Mouse (Mus musculus) induced T-regulatory cell, adult 2 months (primary cell): ENCODE results near the gene Ak7.

Experiments
- DNase-seq: peaks from one replicate; pipeline ENCODE4 v3.0.0-alpha.2; 2012; ENCODE audit warnings: low read depth

The Ak7 gene

GRCm38 (mm10) chr12:105786113-105786512, 80.3 kb downstream of the Ak7 start:
- DNase-seq, result no peak

GRCm38 (mm10) chr12:105787626-105788025, 81.8 kb downstream of the Ak7 start:
- DNase-seq, result no peak

GRCm38 (mm10) chr12:105789885-105790284, 84.1 kb downstream of the Ak7 start:
- DNase-seq, result no peak

- DNase-seq, result no peak
Measured at GRCm38 (mm10) chr12:105794896-105795295, 89.1 kb downstream of the Ak7 start.

GRCm38 (mm10) chr12:105798001-105798400, 92.2 kb downstream of the Ak7 start:
- DNase-seq, result no peak

GRCm38 (mm10) chr12:105805790-105806189, 100.0 kb downstream of the Ak7 start:
- DNase-seq, result no peak

GRCm38 (mm10) chr12:105806205-105806604, 100.4 kb downstream of the Ak7 start:
- DNase-seq, result no peak

- DNase-seq, result no peak
Measured at GRCm38 (mm10) chr12:105807416-105807815, 101.6 kb downstream of the Ak7 start.

- DNase-seq, result no peak
Measured at GRCm38 (mm10) chr12:105808945-105809344, 103.2 kb downstream of the Ak7 start.

GRCm38 (mm10) chr12:105810608-105811007, 104.8 kb downstream of the Ak7 start:
- DNase-seq, result no peak

- DNase-seq, result no peak
Measured at GRCm38 (mm10) chr12:105813957-105814356, 108.2 kb downstream of the Ak7 start.

- DNase-seq, result no peak
Measured at GRCm38 (mm10) chr12:105823472-105823871, 117.7 kb downstream of the Ak7 start.

GRCm38 (mm10) chr12:105824743-105825142, 119.0 kb downstream of the Ak7 start:
- no peak for DNase-seq

- no peak for DNase-seq
Measured at GRCm38 (mm10) chr12:105825266-105825665, 119.5 kb downstream of the Ak7 start.
